ENCODE assay signal across 8 mouse cellular contexts in the genomic region with DNA sequence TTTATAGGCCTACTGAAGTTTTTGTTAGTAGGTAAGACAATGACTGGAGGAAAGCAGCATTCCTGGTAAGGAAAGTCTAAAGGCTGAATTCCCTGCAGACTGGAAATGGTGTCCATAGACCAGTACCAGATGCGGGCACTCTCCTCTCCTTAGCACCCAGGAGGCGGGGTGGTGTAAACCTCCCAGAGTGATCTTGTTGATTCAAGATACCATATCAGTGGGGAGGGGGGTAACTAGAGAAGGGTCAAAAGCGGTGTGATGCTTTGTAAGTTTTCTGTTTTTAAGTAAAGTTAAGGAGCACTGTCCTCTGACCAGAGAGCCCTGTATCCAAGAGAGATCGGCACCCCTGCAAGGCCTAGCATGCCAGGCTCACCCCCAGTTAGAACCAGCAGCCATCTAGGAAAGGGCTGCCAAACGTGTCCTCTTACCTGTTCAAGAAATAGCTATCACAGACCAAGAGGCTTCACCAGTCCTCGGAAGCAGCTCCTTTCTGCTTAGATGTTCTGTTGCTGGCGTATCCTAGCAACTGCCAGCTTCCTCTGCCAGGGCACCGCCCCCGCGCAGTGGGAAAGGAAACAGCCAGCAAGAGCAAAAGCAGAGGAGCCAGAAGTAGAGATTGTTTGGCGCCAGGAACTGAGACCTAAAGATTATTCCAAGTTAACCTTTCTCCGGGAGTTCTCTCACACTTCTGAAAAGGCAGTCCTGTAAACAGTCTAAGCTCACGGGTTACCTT. TPM values are rescaled to one million over a fixed set of nuclear protein-coding genes. Genes with fewer than 3 reads are reported as not detected.
A peak's percentile ranks its signal among the peaks of the same experiment; 100 is the strongest.
DNase-seq lines count a peak whose midpoint lies in the region.

A gene (minus strand): TSS at position 516 of the 733 bp plus-strand sequence.

- DNase-seq in adrenal gland, adult 18-20 months (ENCODE audit: low spot score in 2 of 2), result peak; percentile 15 to 41
- DNase-seq in embryo, embryonic 10 days (ENCODE audit: low spot score), result peak; percentile 78
- DNase-seq in gastrocnemius, postnatal 36 days, result peak; percentile 10 to 21
- DNase-seq in induced T-regulatory cell, adult 2 months (ENCODE audit: low read depth), result peak; percentile 56
- DNase-seq in left cerebral cortex, adult 18-20 months (ENCODE audit: low spot score in 2 of 2), result peak; percentile 85 to 92
- DNase-seq in lung, postnatal 36 days, result peak; percentile 75
- DNase-seq in retina, embryonic 14.5 days (ENCODE audit: low spot score), result peak; percentile 66
- no peak for DNase-seq in natural killer cell, adult 2 months (ENCODE audit: low spot score in 2 of 2)

- intact Hi-C loops in gastrocnemius, postnatal 36 days (cut with DNase I), result no loop called here

RNA-seq across cellular contexts. Expression of the gene that starts here (rescaled TPM):
- total RNA-seq in adrenal gland, adult 18-20 months (2021), result under 1 TPM; 0.16 to 0.17 TPM
- total RNA-seq in gastrocnemius, postnatal 36 days (2021), result under 1 TPM; 0.08 to 0.10 TPM
- 1 to 10 TPM; 1.5 to 2.7 TPM for total RNA-seq in left cerebral cortex, adult 18-20 months (2021)

Comparison
In these comparisons a context has a peak if more than half of its experiments do, and no peak if none do; other contexts are left out.
1. Peak in DNase-seq in adrenal gland, adult 18-20 months; RNA of the gene not detected or under 1 TPM.
2. Peak in DNase-seq in gastrocnemius, postnatal 36 days; RNA of the gene not detected or under 1 TPM.
3. DNase-seq: peak in embryo, embryonic 10 days (single experiment), induced T-regulatory cell, adult 2 months (single experiment), left cerebral cortex, adult 18-20 months (2 of 2), lung, postnatal 36 days (single experiment) and retina, embryonic 14.5 days (single experiment); none in natural killer cell, adult 2 months (0 of 2).